Mouse (Mus musculus) neural tube, embryonic 14.5 days (tissue): ENCODE results near the gene Cwc25. TPM values are rescaled to one million over a fixed set of nuclear protein-coding genes. Genes with fewer than 3 reads are reported as not detected.

ENCODE experiments used
- ATAC-seq: fragments of 200-750 bp; cut with Nextera tagmentation; 2 replicates; pipeline ENCODE4 v1.8.0; 2017; ENCODE audit warnings: low read depth, mild to moderate bottlenecking, moderate TSS enrichment, moderate library complexity
- H3K27ac ChIP-seq: fragments of 300-500 bp; sonication (generic); 2 replicates; pipeline ENCODE4 v1.5.1; 2014; ENCODE audit warnings: low read depth, mild to moderate bottlenecking, control low read depth, low read length, moderate library complexity, mixed read lengths
- H3K27me3 ChIP-seq: fragments of 300-500 bp; sonication (generic); 2 replicates; pipeline ENCODE4 v1.6.1; 2014; ENCODE audit warnings: low read length; ENCODE audit not compliant: control insufficient read depth, insufficient read depth
- H3K36me3 ChIP-seq: fragments of 300-500 bp; sonication (generic); 2 replicates; pipeline ENCODE4 v1.6.1; 2014; ENCODE audit warnings: low read length, mixed read lengths; ENCODE audit not compliant: control insufficient read depth, insufficient read depth
- H3K4me1 ChIP-seq: fragments of 300-500 bp; sonication (generic); 2 replicates; pipeline ENCODE4 v1.6.1; 2014; ENCODE audit warnings: low read length; ENCODE audit not compliant: control insufficient read depth, insufficient read depth
- H3K4me2 ChIP-seq: fragments of 300-500 bp; sonication (generic); 2 replicates; pipeline ENCODE4 v1.6.1; 2014; ENCODE audit warnings: mild to moderate bottlenecking, low read depth, low read length, control low read depth
- H3K4me3 ChIP-seq: fragments of 300-500 bp; sonication (generic); 2 replicates; pipeline ENCODE4 v1.5.1; 2014; ENCODE audit warnings: low read depth, low read length, control low read depth, mixed read lengths
- H3K9ac ChIP-seq: fragments of 300-500 bp; sonication (generic); replicated peaks from 2 replicates; pipeline ENCODE4 v1.6.1; 2014; ENCODE audit warnings: low read depth, mild to moderate bottlenecking, control low read depth, low read length, mixed read lengths
- H3K9me3 ChIP-seq: fragments of 300-500 bp; sonication (generic); 2 replicates; pipeline ENCODE4 v1.6.1; 2016; ENCODE audit warnings: low read length; ENCODE audit not compliant: control insufficient read depth
- WGBS: fragments of 180-500 bp; shearing (Covaris S2); extraction: QIAGEN DNeasy Blood & Tissue Kit; methylation state at CpG from one replicate; pipeline ENCODE4 v1.1.7; 2014; 5-methylcytosine and 5-hydroxymethylcytosine counted together
- polyA plus RNA-seq: library from polyadenylated mRNA; unstranded; fragments of >200 nt; fragmentation: Nextera tagmentation; extraction: Ambion mirVana; gene quantifications from 2 replicates; pipeline ENCODE4 v1.2.1, GENCODE M21; 2014

The Cwc25 gene
- polyA plus RNA-seq, 1 experiment from 2014 or later, result 13.8 TPM

DNA sequence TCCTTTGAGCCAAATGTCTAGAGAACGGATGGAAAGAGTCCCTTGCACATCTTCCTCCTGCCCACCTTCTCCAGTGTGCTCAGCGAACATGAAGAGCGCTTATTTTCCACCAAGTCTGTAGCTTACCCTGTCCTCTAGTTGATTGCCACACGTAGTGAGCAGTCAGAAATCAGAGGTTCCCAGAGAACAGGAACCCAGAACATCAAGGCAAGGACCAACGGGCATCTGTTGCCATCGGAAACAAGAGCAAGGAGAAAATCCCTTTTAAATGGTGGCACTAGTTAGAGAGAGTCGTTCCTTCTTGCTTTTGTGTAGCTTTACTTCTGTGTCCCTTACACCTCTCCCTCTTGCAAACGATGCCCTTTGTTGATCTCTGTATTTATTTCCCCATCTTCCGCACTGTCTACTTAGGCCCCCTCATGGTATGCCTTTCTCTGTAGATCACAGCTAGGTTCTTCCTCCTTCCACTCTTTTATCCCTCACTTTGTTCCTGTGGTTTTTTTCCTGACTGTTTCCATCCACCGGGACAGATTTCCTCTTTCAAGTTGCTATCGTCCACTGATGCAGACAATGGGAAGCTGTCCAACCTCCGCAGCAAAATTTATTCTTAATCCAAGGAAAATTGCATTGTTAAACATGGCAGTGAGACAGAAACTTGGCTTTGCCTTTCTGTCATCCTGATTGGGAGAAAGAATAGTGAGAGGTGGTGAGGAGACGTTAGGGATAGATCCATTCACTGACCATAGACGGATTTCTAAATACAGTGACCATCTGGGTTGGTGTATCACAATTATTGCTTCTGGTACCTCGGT lies 64.6 kb downstream of the Cwc25 start:
- no peak for ATAC-seq
- peak overlapping the region; percentile 86 for H3K4me3 ChIP-seq
- peak overlapping the region; percentile 85 for H3K4me2 ChIP-seq
- H3K27ac ChIP-seq, result peak overlapping the region; percentile 84; the same call in 1 of the 2 replicates
- no peak overlapping the region for H3K9ac ChIP-seq
- no peaks in the 10 kb centered on the region for H3K27me3 ChIP-seq
- 49% methylated on average over 15 of the region's 15 CpGs for WGBS
- 0 out of 2 replicates have a peak, but pooled peaks cover 3% of the 10 kb centered on the region for H3K36me3 ChIP-seq
- peaks cover 32% of the 10 kb centered on the region for H3K4me1 ChIP-seq
- H3K9me3 ChIP-seq, result no peaks in the 10 kb centered on the region

DNA sequence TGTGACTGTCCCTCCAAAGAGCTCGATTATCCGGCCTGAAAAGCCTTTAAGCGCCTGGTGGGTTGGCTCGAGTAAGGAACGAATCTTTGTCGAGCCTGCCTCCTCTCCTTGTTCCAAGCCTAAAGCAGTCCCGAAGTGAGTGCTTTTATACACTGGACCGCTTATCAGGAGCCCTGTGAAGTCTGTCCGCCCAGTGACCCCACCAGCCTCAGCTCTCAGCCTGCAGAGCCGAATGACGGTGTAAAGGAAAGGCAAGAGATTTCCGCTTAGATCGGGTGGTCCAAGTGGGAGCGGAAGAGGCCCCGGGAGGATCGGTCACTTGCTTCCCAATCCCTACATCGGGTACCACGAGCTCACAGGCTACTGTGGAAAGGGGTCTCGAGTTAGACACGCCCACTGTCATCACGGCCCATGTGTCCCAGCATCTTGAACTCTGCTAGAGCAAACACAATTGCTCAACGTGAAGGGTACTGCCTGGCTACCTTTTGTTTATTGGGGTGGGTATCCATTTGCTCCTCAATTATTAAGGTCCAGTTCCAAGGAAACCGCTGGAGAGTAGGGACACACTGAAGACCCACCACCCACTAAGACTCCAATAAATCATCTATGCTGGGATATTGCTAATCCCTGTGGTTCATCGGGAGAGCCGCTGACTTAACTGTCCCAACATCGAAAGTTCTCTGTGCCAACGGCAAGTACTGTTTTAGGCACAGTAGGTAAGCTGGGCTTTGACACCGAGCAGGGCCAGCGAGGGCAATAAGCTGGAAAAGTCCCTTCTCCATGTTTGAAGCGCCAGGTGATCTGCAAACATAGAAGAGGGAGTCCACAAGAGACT lies 65.4 kb downstream of the Cwc25 start:
- H3K9me3 ChIP-seq, result no peaks in the 10 kb centered on the region
- H3K4me1 ChIP-seq, result peaks cover 40% of the 10 kb centered on the region
- H3K9ac ChIP-seq, result peak overlapping the region; percentile 85
- H3K27ac ChIP-seq, result peak overlapping the region; percentile 88
- peak overlapping the region; percentile 86 for H3K4me3 ChIP-seq
- WGBS, result 14% methylated on average over 30 of the region's 30 CpGs
- H3K27me3 ChIP-seq, result no peaks in the 10 kb centered on the region
- H3K4me2 ChIP-seq, result peak overlapping the region; percentile 80
- ATAC-seq, result no peak
- no peaks in the 10 kb centered on the region for H3K36me3 ChIP-seq

DNA sequence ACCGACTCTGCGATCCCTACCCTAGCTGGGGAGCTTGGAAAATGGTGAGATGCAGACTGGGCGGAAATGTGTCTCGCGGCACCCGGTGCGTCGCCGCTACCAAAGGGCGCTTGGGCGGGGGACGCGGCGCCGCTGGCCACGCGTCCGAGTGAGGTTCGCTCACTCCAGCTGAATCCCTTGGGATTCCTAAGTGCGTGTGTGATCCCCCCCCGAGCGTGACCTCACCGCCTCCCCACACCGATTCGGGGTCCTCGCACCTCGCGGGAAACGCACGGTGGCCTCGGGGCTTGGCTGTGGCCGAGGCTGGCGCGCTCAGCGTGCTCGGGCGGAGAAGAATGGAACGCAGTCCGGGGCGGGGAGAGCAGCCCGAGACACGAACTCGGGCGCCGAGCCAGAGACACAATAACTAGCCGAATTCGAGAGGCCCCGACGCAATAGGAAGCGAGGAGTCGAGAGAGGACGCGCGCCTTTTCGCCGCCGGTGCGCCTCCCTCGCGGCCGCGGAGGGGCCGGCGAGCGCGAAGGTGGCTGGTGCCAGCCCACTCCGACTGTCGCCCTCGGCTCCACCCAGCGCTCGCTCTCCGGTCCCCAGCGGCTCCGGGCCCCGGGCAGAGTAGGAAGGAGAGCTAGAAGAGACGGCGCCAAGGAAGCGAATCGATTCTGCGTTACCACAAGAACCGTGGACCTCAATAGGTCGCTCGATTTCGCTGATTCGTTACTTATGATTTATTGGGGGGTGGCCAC lies 66.2 kb downstream of the Cwc25 start, which contains the start of gene Pcgf2:
Gene Pcgf2, minus strand, starts transcription at position 495 of the 743 bp plus-strand sequence.
- Histone ChIP-seq H3K27me3 (no peaks in the 10 kb centered on the region), H3K27ac (peak within 1 kb of the TSS; percentile 88), H3K4me2 (peak within 1 kb of the TSS; percentile 88), H3K4me1 (peaks cover 48% of the 10 kb centered on the region), H3K36me3 (no peaks in the 10 kb centered on the region), H3K9ac (peak within 1 kb of the TSS; percentile 85), H3K4me3 (peak within 1 kb of the TSS; percentile 86), H3K9me3 (no peaks in the 10 kb centered on the region)
- WGBS, result under 1% methylated on average over 84 of the region's 85 CpGs
- peak; percentile 19 for ATAC-seq

DNA sequence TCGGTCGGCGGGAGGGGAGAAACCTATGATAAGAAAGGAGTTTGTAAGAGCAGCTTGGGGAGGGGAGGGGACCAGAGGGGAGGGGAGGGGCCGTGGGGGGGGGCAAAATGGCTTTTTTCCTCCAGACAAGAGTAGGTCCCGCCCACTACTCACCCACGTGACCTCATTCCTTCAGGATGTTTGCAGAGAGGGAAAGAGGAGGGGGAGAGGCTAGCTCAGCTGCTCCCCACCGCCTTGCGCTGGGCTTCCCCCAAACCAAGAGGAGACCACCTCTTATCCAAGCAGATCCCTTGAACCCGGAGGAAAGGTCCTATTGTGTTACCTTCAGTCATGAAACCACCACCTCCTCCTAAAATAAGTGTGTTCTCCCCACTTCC lies 66.7 kb downstream of the Cwc25 start:
- 0% methylated on average over 5 of the region's 9 CpGs for WGBS

DNA sequence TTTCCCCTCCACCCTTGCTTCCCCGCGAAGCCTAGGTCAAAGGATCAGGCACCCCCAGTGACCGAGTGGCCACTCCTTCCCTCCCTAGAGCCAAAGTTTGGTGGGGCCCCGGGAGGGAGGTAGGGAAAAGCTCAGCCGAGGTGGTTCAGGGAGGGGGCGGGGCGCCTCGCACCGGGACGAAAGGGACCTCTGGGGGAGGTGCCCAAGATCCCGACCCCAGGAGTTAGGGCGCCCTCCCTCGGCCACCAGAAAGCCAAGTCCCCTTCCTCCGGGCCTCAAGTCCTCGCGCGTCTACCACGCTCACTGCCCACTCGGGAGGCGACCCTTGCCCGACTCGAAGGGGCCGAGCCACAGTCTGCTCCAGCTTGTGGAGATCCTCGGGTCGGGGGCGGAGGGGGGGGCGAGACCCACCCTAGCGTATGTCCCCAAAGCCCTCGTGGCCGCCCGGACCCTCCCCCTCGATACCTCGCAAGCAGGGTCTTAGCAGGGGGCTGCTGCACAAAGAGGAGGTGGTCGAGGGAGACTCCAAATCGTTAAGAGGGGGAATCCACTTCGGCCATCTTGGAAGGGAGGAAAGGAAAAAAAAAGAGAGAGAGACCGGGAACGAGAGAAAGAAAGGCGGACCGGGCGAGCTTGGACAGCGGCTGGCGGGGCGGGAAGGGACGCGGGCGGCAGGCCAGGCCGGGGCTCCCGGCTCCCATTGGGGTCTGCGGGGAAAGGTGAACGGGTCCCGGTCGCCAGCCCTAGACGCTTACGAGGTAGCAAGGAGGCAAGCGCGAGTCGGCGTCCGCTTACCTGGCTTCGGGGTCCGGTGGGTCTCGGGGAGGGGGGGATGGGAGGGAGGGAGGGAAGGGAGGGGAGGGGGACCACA lies 67.4 kb downstream of the Cwc25 start:
- H3K27me3 ChIP-seq, result no peaks in the 10 kb centered on the region
- H3K9ac ChIP-seq, result peak overlapping the region; percentile 85
- H3K4me2 ChIP-seq, result peak overlapping the region; percentile 88
- 1% methylated on average over 62 of the region's 63 CpGs for WGBS
- 0 out of 2 replicates have a peak, but pooled peaks have one; percentile 0 for ATAC-seq
- peak overlapping the region; percentile 88 for H3K27ac ChIP-seq
- no peaks in the 10 kb centered on the region for H3K9me3 ChIP-seq
- peaks cover 52% of the 10 kb centered on the region for H3K4me1 ChIP-seq
- peak overlapping the region; percentile 86 for H3K4me3 ChIP-seq
- no peaks in the 10 kb centered on the region for H3K36me3 ChIP-seq

More for the DNA sequence above, 66.7 kb downstream of the Cwc25 start:
- no peaks in the 10 kb centered on the region for H3K36me3 ChIP-seq
- peaks cover 53% of the 10 kb centered on the region for H3K4me1 ChIP-seq
- H3K9ac ChIP-seq, result peak overlapping the region; percentile 85
- peak overlapping the region; percentile 86 for H3K4me3 ChIP-seq
- H3K4me2 ChIP-seq, result peak overlapping the region; percentile 80
- ATAC-seq, result peak; percentile 31
- H3K9me3 ChIP-seq, result no peaks in the 10 kb centered on the region
- no peaks in the 10 kb centered on the region for H3K27me3 ChIP-seq
- peak overlapping the region; percentile 88 for H3K27ac ChIP-seq

DNA sequence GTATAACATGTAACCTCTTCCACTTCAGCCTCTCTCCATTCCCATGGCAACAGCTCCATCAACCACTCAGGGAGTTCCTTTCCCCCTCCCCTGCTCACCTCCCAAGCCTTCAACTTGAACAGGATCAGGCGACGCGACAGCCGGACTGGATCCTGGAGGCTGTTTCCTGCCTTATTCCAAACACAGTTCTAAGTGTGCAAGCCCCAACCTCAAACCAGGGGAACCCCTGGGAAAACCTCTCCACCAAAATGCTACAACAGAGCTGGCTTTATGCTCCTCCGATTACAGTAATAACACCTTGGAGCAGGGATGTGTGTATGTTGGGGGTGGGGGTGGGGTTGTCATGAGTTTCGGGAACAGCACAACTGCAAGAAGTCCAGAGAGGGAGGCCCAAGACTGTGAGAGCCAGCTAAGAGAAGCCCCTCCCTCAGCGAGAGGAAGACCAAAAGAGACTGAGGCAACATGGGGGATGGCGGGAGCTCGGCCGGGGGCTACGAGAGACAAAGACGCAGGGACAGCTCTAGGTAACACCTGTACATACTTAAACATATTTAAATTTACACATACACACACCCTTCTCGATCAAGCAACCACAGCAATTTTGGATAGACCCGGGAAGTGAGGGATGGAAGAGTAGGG lies 68.3 kb downstream of the Cwc25 start:
- Histone ChIP-seq H3K27ac (peak overlapping the region; percentile 88), H3K4me2 (peak overlapping the region; percentile 88), H3K9me3 (no peaks in the 10 kb centered on the region), H3K9ac (peak overlapping the region; percentile 85), H3K27me3 (no peaks in the 10 kb centered on the region), H3K4me3 (peak overlapping the region; percentile 86), H3K36me3 (no peaks in the 10 kb centered on the region), H3K4me1 (peaks cover 50% of the 10 kb centered on the region)
- 1% methylated on average over 14 of the region's 14 CpGs for WGBS
- no peak for ATAC-seq

DNA sequence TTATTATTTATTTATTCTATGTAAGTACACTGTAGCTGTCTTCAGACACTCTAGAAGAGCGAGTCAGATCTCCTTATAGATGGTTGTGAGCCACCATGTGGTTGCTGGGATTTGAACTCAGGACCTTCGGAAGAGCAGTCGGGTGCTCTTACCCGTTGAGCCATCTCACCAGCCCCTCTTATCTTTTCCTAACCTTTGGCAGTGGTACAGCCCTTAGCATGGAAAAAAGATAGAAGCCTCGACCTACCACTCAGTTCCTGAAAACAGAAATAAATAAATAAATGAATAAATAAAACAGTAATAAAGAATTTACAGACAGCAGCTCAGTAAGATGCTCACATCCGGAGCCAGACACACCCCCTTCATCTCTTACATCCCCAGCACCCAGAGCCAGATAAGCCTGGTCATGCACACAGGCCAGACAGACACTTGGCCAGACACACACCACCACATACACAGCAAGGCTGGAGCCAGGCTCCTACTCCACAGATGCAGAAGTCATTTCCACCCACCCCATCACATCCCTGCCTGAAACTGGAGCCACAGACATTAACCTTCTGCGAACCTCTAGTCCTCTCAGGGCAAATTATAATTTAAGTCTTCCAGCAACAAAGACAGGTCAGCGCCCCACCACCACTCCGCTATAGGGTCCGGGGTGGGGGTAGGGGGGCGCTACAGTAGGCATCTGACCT lies 69.0 kb downstream of the Cwc25 start:
- no peak for ATAC-seq
- H3K9ac ChIP-seq, result peak overlapping the region; percentile 85
- peak overlapping the region; percentile 86 for H3K4me3 ChIP-seq
- H3K9me3 ChIP-seq, result no peaks in the 10 kb centered on the region
- H3K36me3 ChIP-seq, result peaks cover 3% of the 10 kb centered on the region; the same call in 1 of the 2 replicates
- 55% methylated on average over 11 of the region's 11 CpGs for WGBS
- H3K4me1 ChIP-seq, result peaks cover 50% of the 10 kb centered on the region
- peak overlapping the region; percentile 88; the same call in 1 of the 2 replicates for H3K27ac ChIP-seq
- H3K4me2 ChIP-seq, result peak overlapping the region; percentile 88
- H3K27me3 ChIP-seq, result no peaks in the 10 kb centered on the region
